Mouse (Mus musculus) heart, embryonic 15.5 days (tissue): ENCODE results near the gene Syn2. TPM values are rescaled to one million over a fixed set of nuclear protein-coding genes. Genes with fewer than 3 reads are reported as not detected.

Experiments used
- ATAC-seq: fragments of 200-750 bp; cut with Nextera tagmentation; replicated peaks from 2 replicates; pipeline ENCODE4 v1.8.0; 2017; ENCODE audit warnings: low read depth, moderate TSS enrichment; ENCODE audit not compliant: insufficient number of reproducible peaks, insufficient read depth, low FRiP score
- H3K27ac ChIP-seq: fragments of 300-500 bp; sonication (generic); 2 replicates; pipeline ENCODE4 v1.5.1; 2015; ENCODE audit warnings: mild to moderate bottlenecking, inconsistent platforms
- H3K27me3 ChIP-seq: fragments of 300-500 bp; sonication (generic); 2 replicates; pipeline ENCODE4 v1.6.1; 2015; ENCODE audit warnings: inconsistent platforms
- H3K36me3 ChIP-seq: fragments of 300-500 bp; sonication (generic); 2 replicates; pipeline ENCODE4 v1.6.1; 2015; ENCODE audit warnings: mild to moderate bottlenecking, inconsistent platforms
- H3K4me1 ChIP-seq: fragments of 300-500 bp; sonication (generic); replicated peaks from 2 replicates; pipeline ENCODE4 v1.6.1; 2015; ENCODE audit warnings: inconsistent platforms
- H3K4me2 ChIP-seq: fragments of 300-500 bp; sonication (generic); 2 replicates; pipeline ENCODE4 v1.6.1; 2015; ENCODE audit warnings: inconsistent platforms, mild to moderate bottlenecking, moderate library complexity
- H3K4me3 ChIP-seq: fragments of 300-500 bp; sonication (generic); 2 replicates; pipeline ENCODE4 v1.5.1; 2015; ENCODE audit warnings: mild to moderate bottlenecking, inconsistent platforms
- H3K9ac ChIP-seq: fragments of 300-500 bp; sonication (generic); 2 replicates; pipeline ENCODE4 v1.6.1; 2015; ENCODE audit warnings: mild to moderate bottlenecking, inconsistent platforms
- H3K9me3 ChIP-seq: fragments of 300-500 bp; sonication (generic); replicated peaks from 2 replicates; pipeline ENCODE4 v1.6.1; 2016; ENCODE audit warnings: inconsistent platforms
- WGBS: fragments of 180-500 bp; shearing (Covaris S2); methylation state at CpG from one replicate; pipeline ENCODE4 v1.1.7; 2015; ENCODE audit warnings: mixed read lengths; 5-methylcytosine and 5-hydroxymethylcytosine counted together
- polyA plus RNA-seq: library from polyadenylated mRNA; unstranded; fragments of >200 nt; fragmentation: Nextera tagmentation; extraction: Ambion mirVana; gene quantifications from 2 replicates; pipeline ENCODE4 v1.2.1, GENCODE M21; 2015

Syn2 gene
- polyA plus RNA-seq, result 1.4 and 2.1 TPM in 2 replicates

- H3K4me2 ChIP-seq, result peak within 1 kb of the TSS; percentile 96
- no peaks in the 10 kb centered on the region for H3K9me3 ChIP-seq
Observed at GRCm38 (mm10) chr6:115134501-115135331, at the start of gene Syn2. Syn2 (plus strand) TSS chr6:115134902.

GRCm38 (mm10) chr6:115085274-115085841 is 49.3 kb upstream of the Syn2 start:
- Histone ChIP-seq H3K27ac (no peak overlapping the region), H3K4me3 (no peak overlapping the region), H3K4me2 (no peak overlapping the region), H3K9ac (no peak overlapping the region), H3K9me3 (no peaks in the 10 kb centered on the region), H3K27me3 (no peaks in the 10 kb centered on the region), H3K4me1 (no peaks in the 10 kb centered on the region), H3K36me3 (no peaks in the 10 kb centered on the region)
- 51% methylated on average over 9 of the region's 9 CpGs for WGBS
- ATAC-seq, result no peak

More at GRCm38 (mm10) chr6:115134501-115135331, at the start of gene Syn2:
- Histone ChIP-seq H3K9ac (peak within 1 kb of the TSS; percentile 55), H3K4me1 (peaks cover 11% of the 10 kb centered on the region), H3K4me3 (peak within 1 kb of the TSS; percentile 67), H3K36me3 (no peaks in the 10 kb centered on the region), H3K27me3 (peaks cover 51% of the 10 kb centered on the region), H3K27ac (no peak within 1 kb of the TSS)
- WGBS, result 1% methylated on average over 75 of the region's 75 CpGs
- peak; percentile 86 for ATAC-seq

- WGBS, result 61% methylated on average over 7 of the region's 7 CpGs
- H3K27ac ChIP-seq, result no peak overlapping the region
- H3K4me2 ChIP-seq, result no peak overlapping the region
- ATAC-seq, result no peak
- H3K9ac ChIP-seq, result no peak overlapping the region
- H3K27me3 ChIP-seq, result no peaks in the 10 kb centered on the region
- H3K4me1 ChIP-seq, result no peaks in the 10 kb centered on the region
- no peaks in the 10 kb centered on the region for H3K36me3 ChIP-seq
- H3K9me3 ChIP-seq, result no peaks in the 10 kb centered on the region
- H3K4me3 ChIP-seq, result no peak overlapping the region
Observed at GRCm38 (mm10) chr6:115088314-115089106, 46.2 kb upstream of the Syn2 start.

- H3K4me1 ChIP-seq, result no peaks in the 10 kb centered on the region
- ATAC-seq, result no peak
- no peak overlapping the region for H3K4me3 ChIP-seq
- no peaks in the 10 kb centered on the region for H3K9me3 ChIP-seq
- no peaks in the 10 kb centered on the region for H3K27me3 ChIP-seq
- 43% methylated on average over 1 of the region's 1 CpGs for WGBS
- H3K4me2 ChIP-seq, result no peak overlapping the region
- no peak overlapping the region for H3K27ac ChIP-seq
- H3K36me3 ChIP-seq, result no peaks in the 10 kb centered on the region
- H3K9ac ChIP-seq, result no peak overlapping the region
Observed at GRCm38 (mm10) chr6:115091737-115092136, 43.0 kb upstream of the Syn2 start.

GRCm38 (mm10) chr6:115102542-115102941 is 32.2 kb upstream of the Syn2 start:
- no peaks in the 10 kb centered on the region for H3K27me3 ChIP-seq
- H3K9me3 ChIP-seq, result no peaks in the 10 kb centered on the region
- no peak overlapping the region for H3K27ac ChIP-seq
- H3K4me1 ChIP-seq, result no peaks in the 10 kb centered on the region
- H3K4me2 ChIP-seq, result no peak overlapping the region
- no peak for ATAC-seq
- no peak overlapping the region for H3K4me3 ChIP-seq
- no peaks in the 10 kb centered on the region for H3K36me3 ChIP-seq
- H3K9ac ChIP-seq, result no peak overlapping the region
- 51% methylated on average over 4 of the region's 4 CpGs for WGBS

GRCm38 (mm10) chr6:115111426-115111825 is 23.3 kb upstream of the Syn2 start:
- Histone ChIP-seq H3K27ac (no peak overlapping the region), H3K4me1 (no peaks in the 10 kb centered on the region), H3K4me3 (no peak overlapping the region), H3K9ac (no peak overlapping the region), H3K9me3 (no peaks in the 10 kb centered on the region), H3K4me2 (no peak overlapping the region), H3K27me3 (no peaks in the 10 kb centered on the region), H3K36me3 (no peaks in the 10 kb centered on the region)
- no peak for ATAC-seq
- WGBS, result 71% methylated on average over 1 of the region's 1 CpGs

GRCm38 (mm10) chr6:115122181-115122580 is 12.5 kb upstream of the Syn2 start:
- no peak for ATAC-seq
- H3K9ac ChIP-seq, result no peak overlapping the region
- no peak overlapping the region for H3K4me3 ChIP-seq
- peaks cover 7% of the 10 kb centered on the region for H3K4me1 ChIP-seq
- 80% methylated on average over 4 of the region's 4 CpGs for whole genome bisulfite sequencing
- H3K4me2 ChIP-seq, result no peak overlapping the region
- H3K27ac ChIP-seq, result no peak overlapping the region
- H3K27me3 ChIP-seq, result no peaks in the 10 kb centered on the region; the same call in 1 of the 2 replicates
- H3K36me3 ChIP-seq, result no peaks in the 10 kb centered on the region
- H3K9me3 ChIP-seq, result no peaks in the 10 kb centered on the region

GRCm38 (mm10) chr6:115123262-115124201 is 11.2 kb upstream of the Syn2 start:
- H3K4me2 ChIP-seq, result peak overlapping the region; percentile 51
- H3K9me3 ChIP-seq, result no peaks in the 10 kb centered on the region
- 18% methylated on average over 10 of the region's 10 CpGs for WGBS

GRCm38 (mm10) chr6:115124675-115125357 is 9.9 kb upstream of the Syn2 start:
- no peak overlapping the region for H3K4me3 ChIP-seq
- H3K9ac ChIP-seq, result no peak overlapping the region
- no peak overlapping the region for H3K27ac ChIP-seq
- no peaks in the 10 kb centered on the region for H3K9me3 ChIP-seq
- ATAC-seq, result no peak
- H3K27me3 ChIP-seq, result no peaks in the 10 kb centered on the region; the same call in 1 of the 2 replicates
- no peak overlapping the region for H3K4me2 ChIP-seq
- peaks cover 7% of the 10 kb centered on the region for H3K4me1 ChIP-seq
- WGBS, result 42% methylated on average over 2 of the region's 2 CpGs
- no peaks in the 10 kb centered on the region for H3K36me3 ChIP-seq

More at GRCm38 (mm10) chr6:115123262-115124201, 11.2 kb upstream of the Syn2 start:
- H3K27ac ChIP-seq, result 0 out of 2 replicates have a peak overlapping the region, but pooled peaks have one; percentile 3
- peaks cover 7% of the 10 kb centered on the region for H3K4me1 ChIP-seq
- H3K27me3 ChIP-seq, result no peaks in the 10 kb centered on the region; the same call in 1 of the 2 replicates
- no peaks in the 10 kb centered on the region for H3K36me3 ChIP-seq
- H3K4me3 ChIP-seq, result no peak overlapping the region
- ATAC-seq, result peak; percentile 69; the same call in 1 of the 2 replicates
- no peak overlapping the region for H3K9ac ChIP-seq

- no peak overlapping the region for H3K4me2 ChIP-seq
- H3K27ac ChIP-seq, result no peak overlapping the region
- WGBS, result 73% methylated on average over 1 of the region's 1 CpGs
- no peak overlapping the region for H3K4me3 ChIP-seq
- no peak overlapping the region for H3K9ac ChIP-seq
- no peaks in the 10 kb centered on the region for H3K36me3 ChIP-seq
- no peak for ATAC-seq
- no peaks in the 10 kb centered on the region; the same call in 1 of the 2 replicates for H3K27me3 ChIP-seq
- H3K4me1 ChIP-seq, result peaks cover 7% of the 10 kb centered on the region
- no peaks in the 10 kb centered on the region for H3K9me3 ChIP-seq
Observed at GRCm38 (mm10) chr6:115125358-115125720, 9.4 kb upstream of the Syn2 start.
